In the genomic region with DNA sequence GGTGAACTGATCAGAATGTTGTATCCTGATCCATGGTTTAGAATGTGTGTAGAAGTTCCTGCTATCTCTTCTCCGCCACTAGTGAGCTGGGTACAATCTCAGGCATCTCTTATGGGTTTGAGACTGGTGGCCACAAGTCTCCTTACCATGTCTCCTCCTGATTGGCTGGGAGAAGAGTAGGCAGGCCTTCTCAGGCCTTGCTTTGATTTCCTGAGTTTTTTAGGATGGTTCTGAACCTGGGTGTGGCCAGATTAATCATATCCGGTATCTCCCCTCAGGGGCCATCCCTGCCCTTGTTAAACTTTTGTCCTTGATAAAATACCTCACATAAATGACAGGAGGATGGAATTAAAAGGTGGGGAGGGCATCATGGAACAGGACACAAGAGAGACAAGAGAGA, we compare ENCODE assay signal across 16 mouse cellular contexts.
"Had no signal": no experiment of that assay in that cellular context is flagged by ENCODE, and none has a peak within 500 bp of the region (broad histone marks: within the 10 kb centered on the region; RNA-seq: fewer than 3 reads in every experiment).

No protein-coding gene starts in this region.

- H3K9me3 ChIP-seq: neural tube, embryonic 13.5 days; neural tube, embryonic 15.5 days; stomach, embryonic 15.5 days had no signal

- H3K4me3 ChIP-seq: neural tube, embryonic 13.5 days; neural tube, embryonic 15.5 days; stomach, embryonic 15.5 days had no signal

- H3K4me1 ChIP-seq: neural tube, embryonic 13.5 days; neural tube, embryonic 15.5 days; stomach, embryonic 15.5 days had no signal

- H3K4me2 ChIP-seq: neural tube, embryonic 13.5 days; neural tube, embryonic 15.5 days; stomach, embryonic 15.5 days had no signal

- H3K9ac ChIP-seq: neural tube, embryonic 13.5 days; neural tube, embryonic 15.5 days; stomach, embryonic 15.5 days had no signal

- H3K27ac ChIP-seq: neural tube, embryonic 13.5 days; neural tube, embryonic 15.5 days; stomach, embryonic 15.5 days; stomach, postnatal 0 days had no signal

- DNase-seq: retina, postnatal 1 day; right cerebral cortex, adult 18-20 months; right cerebral cortex, postnatal 14 days; right cerebral cortex, postnatal 25 days; right cerebral cortex, postnatal 4 days; spleen, adult 18-20 months; thymus, adult 18-20 months; thymus, adult 2 months; thymus, postnatal 14 days; thymus, postnatal 25 days; thymus, postnatal 36 days; thymus, postnatal 4 days had no signal

- H3K27me3 ChIP-seq: neural tube, embryonic 13.5 days; neural tube, embryonic 15.5 days; stomach, embryonic 15.5 days had no signal
